Mouse (Mus musculus) testis, adult 2 months (tissue): ENCODE results near the gene Jade3.

Experiments used
- CTCF ChIP-seq: fragments of 200-500 bp; IDR thresholded peaks from 2 replicates; pipeline ENCODE4 v1.5.1; 2012; ENCODE audit warnings: low read depth, mild to moderate bottlenecking, inconsistent platforms, low read length, moderate library complexity; ENCODE audit not compliant: control insufficient read depth, insufficient read depth, insufficient replicate concordance
- POLR2A ChIP-seq: fragments of 200-500 bp; IDR thresholded peaks from 2 replicates; pipeline ENCODE4 v1.6.1; 2012; ENCODE audit warnings: low read depth, mild to moderate bottlenecking, inconsistent platforms, low read length, moderate library complexity; ENCODE audit not compliant: control insufficient read depth

DNA sequence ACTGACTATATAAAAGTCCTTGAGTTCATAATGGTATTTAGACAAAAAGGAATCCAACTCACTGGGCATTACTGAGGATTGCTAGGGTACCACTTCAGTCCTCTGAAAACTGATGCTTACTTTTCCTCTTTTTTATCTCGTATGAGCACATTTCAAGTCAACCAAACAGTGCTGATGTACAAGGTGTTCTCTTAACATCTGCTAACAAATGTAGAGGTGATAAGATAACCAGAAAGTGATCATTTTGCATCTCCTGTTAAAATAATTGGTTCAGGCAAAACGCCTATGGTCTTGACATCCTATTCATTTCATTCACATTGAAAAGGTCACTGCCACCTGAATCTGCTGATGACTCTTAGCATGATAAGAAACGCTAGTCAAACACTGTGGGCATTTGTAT is 32.5 kb upstream of the Jade3 start:
- TF ChIP-seq CTCF (no peak), POLR2A (no peak)
